Mouse (Mus musculus): ENCODE results near the gene Ly6g5c. TPM values are rescaled to one million over a fixed set of nuclear protein-coding genes. Genes with fewer than 3 reads are reported as not detected.

The Ly6g5c gene
- total RNA-seq, 1 experiment from 2014 or later: not detected

GRCm38 (mm10) chr17:35082841-35083576 is 25.1 kb upstream of the Ly6g5c start:
- DNase-seq: no peak

- no peak for DNase-seq
These were observed 24.1 kb upstream of the Ly6g5c start for GRCm38 (mm10) chr17:35083929-35084497.

- no peak for DNase-seq
These were observed 22.7 kb upstream of the Ly6g5c start, which contains the start of gene Ly6g6f for GRCm38 (mm10) chr17:35085208-35085865. TSS of gene Ly6g6f (minus strand) at chr17:35085610.

- DNase-seq: no peak
These were observed 19.9 kb upstream of the Ly6g5c start for GRCm38 (mm10) chr17:35088151-35088550.

- peak; percentile 93 for DNase-seq
These were observed 19.0 kb upstream of the Ly6g5c start, which contains the start of gene Abhd16a for GRCm38 (mm10) chr17:35088825-35089644. TSS of gene Abhd16a (plus strand) at chr17:35089263.

- peak; percentile 23 for DNase-seq
These were observed 17.7 kb upstream of the Ly6g5c start for GRCm38 (mm10) chr17:35090166-35090932.

- DNase-seq: no peak
These were observed 15.5 kb upstream of the Ly6g5c start for GRCm38 (mm10) chr17:35092403-35093198.

GRCm38 (mm10) chr17:35094475-35095365 is 13.4 kb upstream of the Ly6g5c start:
- no peak for DNase-seq

GRCm38 (mm10) chr17:35096597-35096996 is 11.5 kb upstream of the Ly6g5c start:
- no peak for DNase-seq

GRCm38 (mm10) chr17:35097164-35097655 is 10.9 kb upstream of the Ly6g5c start:
- DNase-seq: no peak

GRCm38 (mm10) chr17:35100196-35100765 is 7.8 kb upstream of the Ly6g5c start:
- DNase-seq: no peak

- peak; percentile 30 for DNase-seq
These were observed 6.9 kb upstream of the Ly6g5c start for GRCm38 (mm10) chr17:35101161-35101560.

- no peak for DNase-seq
These were observed 5.8 kb upstream of the Ly6g5c start for GRCm38 (mm10) chr17:35102299-35102698.

- no peak for DNase-seq
These were observed 4.8 kb upstream of the Ly6g5c start for GRCm38 (mm10) chr17:35103221-35103690.

- DNase-seq: no peak
These were observed 4.0 kb upstream of the Ly6g5c start for GRCm38 (mm10) chr17:35104079-35104478.

GRCm38 (mm10) chr17:35104754-35105153 is 3.3 kb upstream of the Ly6g5c start:
- DNase-seq: no peak

- no peak for DNase-seq
These were observed 2.2 kb upstream of the Ly6g5c start for GRCm38 (mm10) chr17:35105740-35106389.

- no peak for DNase-seq
These were observed 1.6 kb upstream of the Ly6g5c start for GRCm38 (mm10) chr17:35106522-35106921.
